Mouse (Mus musculus) kidney, embryonic 15.5 days (tissue): Measurements from ENCODE around the gene Setmar. TPM values are rescaled to one million over a fixed set of nuclear protein-coding genes. Genes with fewer than 3 reads are reported as not detected.

Experiments
- ATAC-seq: fragments of 200-750 bp; cut with Nextera tagmentation; replicated peaks from 2 replicates; pipeline ENCODE4 v1.8.0; 2017; ENCODE audit warnings: moderate TSS enrichment; ENCODE audit not compliant: low FRiP score
- H3K27ac ChIP-seq: fragments of 300-500 bp; sonication (generic); 2 replicates; pipeline ENCODE4 v1.5.1; 2015; ENCODE audit warnings: mild to moderate bottlenecking, inconsistent platforms
- H3K27me3 ChIP-seq: fragments of 300-500 bp; sonication (generic); 2 replicates; pipeline ENCODE4 v1.6.1; 2015; ENCODE audit warnings: inconsistent platforms
- H3K36me3 ChIP-seq: fragments of 300-500 bp; sonication (generic); 2 replicates; pipeline ENCODE4 v1.6.1; 2015; ENCODE audit warnings: inconsistent platforms
- H3K4me1 ChIP-seq: fragments of 300-500 bp; sonication (generic); 2 replicates; pipeline ENCODE4 v1.6.1; 2015; ENCODE audit warnings: inconsistent platforms
- H3K4me2 ChIP-seq: fragments of 300-500 bp; sonication (generic); 2 replicates; pipeline ENCODE4 v1.6.1; 2015; ENCODE audit warnings: moderate library complexity, mild to moderate bottlenecking, inconsistent platforms
- H3K4me3 ChIP-seq: fragments of 300-500 bp; sonication (generic); replicated peaks from 2 replicates; pipeline ENCODE4 v1.5.1; 2015; ENCODE audit warnings: mild to moderate bottlenecking, inconsistent platforms
- H3K9ac ChIP-seq: fragments of 300-500 bp; sonication (generic); 2 replicates; pipeline ENCODE4 v1.6.1; 2015; ENCODE audit warnings: mild to moderate bottlenecking, inconsistent platforms
- H3K9me3 ChIP-seq: fragments of 300-500 bp; sonication (generic); replicated peaks from 2 replicates; pipeline ENCODE4 v1.6.1; 2016; ENCODE audit warnings: inconsistent platforms
- WGBS: fragments of 180-500 bp; shearing (Covaris S2); methylation state at CpG from one replicate; pipeline ENCODE4 v1.1.7; 2015; ENCODE audit warnings: mixed read lengths; 5-methylcytosine and 5-hydroxymethylcytosine counted together
- polyA plus RNA-seq: library from polyadenylated mRNA; unstranded; fragments of >200 nt; fragmentation: Nextera tagmentation; extraction: Ambion mirVana; gene quantifications from 2 replicates; pipeline ENCODE4 v1.2.1, GENCODE M21; 2015

Gene Setmar
- polyA plus RNA-seq, 1 experiment from 2014 or later: 7.3 TPM

GRCm38 (mm10) chr6:108125474-108125873 is 60.6 kb downstream of the Setmar start:
- H3K27me3 ChIP-seq: no peaks in the 10 kb centered on the region

DNA sequence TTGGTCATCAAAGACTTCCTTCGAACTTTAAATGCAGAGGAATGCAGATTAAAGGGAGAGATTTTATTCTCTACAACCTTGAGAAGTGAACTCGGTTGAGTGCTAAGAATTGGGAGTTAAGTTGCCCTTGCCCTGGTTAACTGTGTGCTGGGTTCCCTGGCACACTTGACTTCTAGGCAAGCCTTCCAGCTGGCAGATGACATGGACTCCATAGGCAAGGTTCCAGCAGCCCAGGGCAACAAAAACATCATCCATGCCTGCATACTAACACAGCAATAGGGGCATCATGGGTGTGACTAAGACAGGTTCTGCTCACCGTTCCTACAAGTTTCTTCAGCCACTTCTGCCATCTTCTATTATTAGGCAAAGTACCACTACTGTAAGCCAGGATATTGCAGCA is 61.8 kb downstream of the Setmar start:
- no peaks in the 10 kb centered on the region for H3K36me3 ChIP-seq
- no peaks in the 10 kb centered on the region for H3K4me1 ChIP-seq
- H3K9me3 ChIP-seq: no peaks in the 10 kb centered on the region
- 85% methylated on average over 3 of the region's 3 CpGs for WGBS
- H3K4me3 ChIP-seq: no peak overlapping the region
- no peak for ATAC-seq
- H3K27me3 ChIP-seq: no peaks in the 10 kb centered on the region
- H3K27ac ChIP-seq: no peak overlapping the region
- H3K9ac ChIP-seq: no peak overlapping the region
- no peak overlapping the region for H3K4me2 ChIP-seq

More at GRCm38 (mm10) chr6:108125474-108125873, 60.6 kb downstream of the Setmar start:
- Histone ChIP-seq H3K9ac (no peak overlapping the region), H3K36me3 (no peaks in the 10 kb centered on the region), H3K4me3 (no peak overlapping the region), H3K27ac (no peak overlapping the region), H3K9me3 (no peaks in the 10 kb centered on the region), H3K4me2 (no peak overlapping the region), H3K4me1 (no peaks in the 10 kb centered on the region)
- 92% methylated on average over 1 of the region's 1 CpGs for WGBS
- ATAC-seq: no peak

Other genes starting within 250 kb of the Setmar start
- 25.3 and 26.0 TPM in 2 replicates for gene Sumf1, start 120.5 kb downstream of the Setmar start, polyA plus RNA-seq
- gene Itpr1, start 148.1 kb downstream of the Setmar start, polyA plus RNA-seq: 18.6 and 19.4 TPM in 2 replicates